Mouse (Mus musculus) liver, postnatal 0 days (tissue): ENCODE results near the gene Lypd4.

Experiments used
- CTCF ChIP-seq: sonication (generic); IDR thresholded peaks from 2 replicates; pipeline ENCODE4 v1.5.1; 2016; ENCODE audit warnings: antibody characterized with exemption, low read depth
- EP300 ChIP-seq: IDR thresholded peaks from 2 replicates; pipeline ENCODE4 v1.6.1; 2016; ENCODE audit warnings: antibody characterized with exemption, low read depth, mild to moderate bottlenecking

DNA sequence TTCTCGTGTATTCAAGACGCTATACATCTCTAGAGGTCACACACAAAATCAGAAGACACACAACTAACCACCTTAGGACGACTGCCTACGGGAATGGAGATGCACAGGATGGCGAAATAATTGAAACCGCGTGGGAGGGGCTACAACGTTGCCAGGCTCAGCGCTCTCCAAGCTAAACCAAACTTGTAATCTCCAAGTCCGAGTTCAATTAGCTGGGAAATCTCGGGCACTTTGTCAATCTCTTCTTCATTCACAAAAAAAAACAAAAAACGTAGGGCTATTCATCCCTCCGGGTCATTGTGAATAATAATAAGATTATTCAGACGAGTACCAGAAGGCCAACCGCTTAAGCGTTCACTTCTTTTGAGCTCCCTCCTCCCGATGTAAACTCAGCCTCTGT lies 661 bp downstream of the Lypd4 start:
- TF ChIP-seq CTCF, result no peak
- TF ChIP-seq EP300, result no peak
